Mouse (Mus musculus) gastrocnemius, postnatal 36 days (tissue): Measurements from ENCODE around the gene Slc6a21. TPM values are rescaled to one million over a fixed set of nuclear protein-coding genes. Genes with fewer than 3 reads are reported as not detected.

ENCODE experiments used
- total RNA-seq, 2 experiments: library from RNA; stranded (reverse); gene quantifications; 2 replicates each; pipeline ENCODE4 v1.2.3; 2021

The Slc6a21 gene
- total RNA-seq, 2 experiments from 2014 or later: not detected

Other genes with a start within 250 kb of the Slc6a21 start
- gene Prr12, start 224.6 kb upstream of the Slc6a21 start, total RNA-seq: 10 to 100 TPM; 11.3 to 14.1 TPM
- gene Nosip, start 215.1 kb upstream of the Slc6a21 start, total RNA-seq: 10 to 100 TPM; 29.0 to 30.8 TPM
- 1 to 10 TPM; 8.0 to 8.8 TPM for gene Prrg2, start 214.8 kb upstream of the Slc6a21 start, total RNA-seq
- gene Rcn3, start 185.3 kb upstream of the Slc6a21 start, total RNA-seq: 10 to 100 TPM; 17.3 to 20.9 TPM
- gene Fcgrt, start 173.7 kb upstream of the Slc6a21 start, total RNA-seq: 10 to 100 TPM; 39.2 to 40.0 TPM
- gene Rps11, start 153.1 kb upstream of the Slc6a21 start, total RNA-seq: 100 to 1,000 TPM; 388 to 460 TPM
- gene Rpl13a, start 148.8 kb upstream of the Slc6a21 start, total RNA-seq: 100 to 1,000 TPM; 488 to 598 TPM
- gene Gm45713, start 141.3 kb upstream of the Slc6a21 start, total RNA-seq: not detected
- 1 to 10 TPM; 2.8 to 4.0 TPM for gene Flt3l, start 141.1 kb upstream of the Slc6a21 start, total RNA-seq
- 10 to 100 TPM; 28.6 to 36.2 TPM for gene Pih1d1, start 123.2 kb upstream of the Slc6a21 start, total RNA-seq
- gene Aldh16a1, start 122.9 kb upstream of the Slc6a21 start, total RNA-seq: 10 to 100 TPM; 10.6 to 14.3 TPM
- gene Slc17a7, start 113.6 kb upstream of the Slc6a21 start, total RNA-seq: under 1 TPM; 0.76 to 0.79 TPM
- gene Gfy, start 97.9 kb upstream of the Slc6a21 start, total RNA-seq: not detected
- gene Pth2, start 96.5 kb upstream of the Slc6a21 start, total RNA-seq: not detected
- not detected for gene Ccdc155, start 72.6 kb upstream of the Slc6a21 start, total RNA-seq
- not detected for gene Dkkl1, start 65.4 kb upstream of the Slc6a21 start, total RNA-seq
- gene Tead2, start 61.8 kb upstream of the Slc6a21 start, total RNA-seq: 1 to 10 TPM; 2.7 to 3.3 TPM
- gene Cd37, start 38.4 kb upstream of the Slc6a21 start, total RNA-seq: 1 to 10 TPM in 1 of 2 experiments, under 1 TPM in 1; 0.79 to 1.5 TPM
- gene Slc6a16, start 36.4 kb upstream of the Slc6a21 start, total RNA-seq: not detected
- gene Trpm4, start 56.3 kb downstream of the Slc6a21 start, total RNA-seq: 10 to 100 TPM; 20.1 to 20.7 TPM
- 100 to 1,000 TPM; 818 to 890 TPM for gene Hrc, start 57.8 kb downstream of the Slc6a21 start, total RNA-seq
- gene Ppfia3, start 89.5 kb downstream of the Slc6a21 start, total RNA-seq: under 1 TPM; 0.07 to 0.08 TPM
- not detected for gene Lin7b, start 93.1 kb downstream of the Slc6a21 start, total RNA-seq
- 10 to 100 TPM; 70.2 to 84.1 TPM for gene Snrnp70, start 118.2 kb downstream of the Slc6a21 start, total RNA-seq
- gene Kcna7, start 128.1 kb downstream of the Slc6a21 start, total RNA-seq: 10 to 100 TPM; 78.3 to 85.9 TPM
- 1 to 10 TPM; 3.4 to 5.5 TPM for gene Ntf5, start 136.2 kb downstream of the Slc6a21 start, total RNA-seq
- gene Lhb, start 143.3 kb downstream of the Slc6a21 start, total RNA-seq: under 1 TPM; 0.54 to 0.67 TPM
- gene Gys1, start 157.3 kb downstream of the Slc6a21 start, total RNA-seq: 100 to 1,000 TPM; 275 to 279 TPM
- gene Ruvbl2, start 160.6 kb downstream of the Slc6a21 start, total RNA-seq: 10 to 100 TPM; 22.1 to 23.0 TPM
- gene Ftl1, start 182.4 kb downstream of the Slc6a21 start, total RNA-seq: 100 to 1,000 TPM; 132 to 146 TPM
- gene Bax, start 189.4 kb downstream of the Slc6a21 start, total RNA-seq: 10 to 100 TPM; 13.8 to 14.6 TPM
- gene Tulp2, start 204.4 kb downstream of the Slc6a21 start, total RNA-seq: under 1 TPM in 1 of 2 experiments, not detected in 1; 0.39 TPM
- gene Gm45808, start 209.3 kb downstream of the Slc6a21 start, total RNA-seq: 1 to 10 TPM; 6.1 to 6.6 TPM
- 10 to 100 TPM; 11.4 to 12.8 TPM for gene Dhdh, start 211.3 kb downstream of the Slc6a21 start, total RNA-seq
- gene Nucb1, start 232.9 kb downstream of the Slc6a21 start, total RNA-seq: 10 to 100 TPM; 48.6 to 65.4 TPM
- gene Ppp1r15a, start 248.8 kb downstream of the Slc6a21 start, total RNA-seq: 10 to 100 TPM; 22.9 to 25.3 TPM
- 1 to 10 TPM; 3.0 to 4.8 TPM for gene Plekha4, start 248.8 kb downstream of the Slc6a21 start, total RNA-seq